Mouse (Mus musculus): ENCODE data around the gene Olfr1249. TPM values are rescaled to one million over a fixed set of nuclear protein-coding genes. Genes with fewer than 3 reads are reported as not detected.
"Not testable (repeated sequence)": the region's sequence is repeated elsewhere in the genome, so short reads cannot be mapped to it uniquely, and the experiment has no call there.

Olfr1249 gene
- polyA plus RNA-seq (2012; ENCODE audit: insufficient read depth, insufficient read length, missing spikeins) = not detected in 2 replicates

DNA sequence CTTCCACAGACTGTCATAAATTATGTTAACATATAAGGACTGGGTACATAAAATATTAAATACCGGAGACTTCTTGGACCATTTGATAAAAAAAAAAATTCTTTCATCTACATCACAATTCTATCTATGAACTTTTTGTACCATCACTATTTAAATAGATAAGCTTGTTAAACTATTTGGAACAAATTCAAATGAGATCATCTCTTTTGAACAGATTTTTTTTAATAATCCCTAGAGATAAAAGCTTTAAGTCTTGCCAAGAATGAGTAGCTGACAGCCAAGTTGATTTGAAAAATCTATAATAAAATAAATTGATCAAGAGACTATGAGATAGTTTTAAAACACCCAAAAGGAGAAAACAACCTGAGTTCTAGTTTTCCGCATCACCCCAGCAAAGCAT lies at the start of gene Olfr1249:
Gene Olfr1249, minus strand, starts transcription at position 101 of the 400 bp plus-strand sequence.
- Histone ChIP-seq H3K4me3 (ENCODE audit: insufficient read depth, low read depth, low read length) (no peak within 1 kb of the TSS), H3K27ac (replicated peaks; ENCODE audit: low read depth, low read length) (no peak within 1 kb of the TSS), H3K4me1 (ENCODE audit: control insufficient read depth, insufficient read depth, insufficient read length, low read length) (no peaks in the 10 kb centered on the region)

- Histone ChIP-seq H3K4me1 (ENCODE audit: control insufficient read depth, insufficient read depth, insufficient read length, low read length) (no peaks in the 10 kb centered on the region), H3K4me3 (ENCODE audit: insufficient read depth, low read depth, low read length) (no peak within 1 kb of the TSS), H3K27ac (replicated peaks; ENCODE audit: low read depth, low read length) (no peak within 1 kb of the TSS)
Measured at GRCm38 (mm10) chr2:89671836-89672235, 37.1 kb upstream of the Olfr1249 start, which contains the start of gene Olfr1251. Gene Olfr1251, minus strand, starts transcription at chr2:89671936.

DNA sequence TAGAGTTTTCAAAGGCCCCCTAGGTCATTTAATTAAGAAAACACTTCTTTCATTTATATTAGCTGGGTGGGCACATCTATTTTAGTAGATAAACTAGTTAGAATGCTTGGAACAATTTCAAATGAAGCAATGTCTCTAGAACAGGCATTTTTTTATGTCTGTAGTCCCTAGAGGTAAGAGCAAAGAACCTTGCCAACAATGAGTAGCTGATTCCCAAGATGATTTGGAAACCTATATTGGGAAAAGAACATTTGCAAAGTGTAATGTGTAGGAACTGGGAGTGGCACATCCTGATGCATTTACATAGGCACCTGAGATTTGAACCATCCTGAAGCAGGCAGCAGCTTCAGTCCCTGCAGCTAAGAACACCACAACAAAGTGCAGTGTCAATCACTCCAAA lies 26.6 kb upstream of the Olfr1249 start, which contains the start of gene Olfr1250:
Gene Olfr1250, minus strand, starts transcription at position 101 of the 400 bp plus-strand sequence.
- Histone ChIP-seq H3K4me3 (ENCODE audit: insufficient read depth, low read depth, low read length) (no peak within 1 kb of the TSS), H3K27ac (replicated peaks; ENCODE audit: low read depth, low read length) (no peak within 1 kb of the TSS), H3K4me1 (ENCODE audit: control insufficient read depth, insufficient read depth, insufficient read length, low read length) (no peaks in the 10 kb centered on the region)

- H3K4me3 ChIP-seq (ENCODE audit: insufficient read depth, low read depth, low read length); H3K27ac ChIP-seq (replicated peaks; ENCODE audit: low read depth, low read length); H3K4me1 ChIP-seq (ENCODE audit: control insufficient read depth, insufficient read depth, insufficient read length, low read length): not testable (repeated sequence)
Measured at GRCm38 (mm10) chr2:89618145-89618544, 16.6 kb downstream of the Olfr1249 start, which contains the start of gene Olfr1248. Gene Olfr1248, minus strand, starts transcription at chr2:89618245.

DNA sequence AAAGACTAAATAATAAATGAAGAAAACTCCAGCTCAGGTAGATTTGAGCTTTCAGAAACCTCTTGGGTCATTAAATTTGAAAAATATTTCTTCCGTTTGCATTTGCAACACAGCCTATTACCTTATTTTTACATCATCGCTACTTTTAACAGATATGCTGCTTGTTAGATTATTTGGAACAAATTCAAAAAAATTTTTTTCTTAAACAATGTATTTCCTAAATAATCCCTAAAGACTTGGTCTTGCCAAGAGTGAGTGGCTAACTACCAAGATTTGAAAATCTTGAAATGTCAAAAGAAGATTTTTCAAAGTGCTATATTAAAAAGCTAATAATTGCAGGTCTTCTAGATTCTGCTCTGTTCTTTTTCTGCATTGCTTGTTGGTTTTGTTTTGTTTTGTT lies 20.8 kb downstream of the Olfr1249 start, which contains the start of gene Olfr1247:
Gene Olfr1247, minus strand, starts transcription at position 101 of the 400 bp plus-strand sequence.
- no peak within 1 kb of the TSS for H3K4me3 ChIP-seq (ENCODE audit: insufficient read depth, low read depth, low read length)
- no peak within 1 kb of the TSS for H3K27ac ChIP-seq (replicated peaks; ENCODE audit: low read depth, low read length)

DNA sequence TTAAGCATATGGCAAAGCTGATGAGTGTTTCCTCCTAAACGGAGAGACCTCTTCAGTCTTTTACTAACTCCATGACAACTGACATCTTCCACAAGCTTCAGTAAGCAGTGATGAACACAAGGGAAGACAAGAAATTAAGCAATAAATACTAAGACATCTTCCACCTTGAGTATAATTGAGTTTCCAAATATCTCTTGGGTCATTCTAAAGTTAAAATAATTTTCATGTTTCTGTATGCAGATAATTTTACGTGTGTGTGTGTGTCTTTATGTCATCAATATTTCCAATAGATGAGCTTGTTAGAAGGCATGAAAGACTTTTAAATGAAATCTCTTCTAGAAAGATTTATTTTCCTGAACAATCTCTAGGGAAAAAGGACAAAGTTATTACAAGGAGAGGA lies 41.7 kb downstream of the Olfr1249 start, which contains the start of gene Olfr1246:
Gene Olfr1246, minus strand, starts transcription at position 101 of the 400 bp plus-strand sequence.
- Histone ChIP-seq H3K4me1 (ENCODE audit: control insufficient read depth, insufficient read depth, insufficient read length, low read length) (no peaks in the 10 kb centered on the region), H3K27ac (replicated peaks; ENCODE audit: low read depth, low read length) (no peak within 1 kb of the TSS)

More for the DNA sequence above, 20.8 kb downstream of the Olfr1249 start, which contains the start of gene Olfr1247:
- no peaks in the 10 kb centered on the region for H3K4me1 ChIP-seq (ENCODE audit: control insufficient read depth, insufficient read depth, insufficient read length, low read length)

More for the DNA sequence above, 41.7 kb downstream of the Olfr1249 start, which contains the start of gene Olfr1246:
- H3K4me3 ChIP-seq (ENCODE audit: insufficient read depth, low read depth, low read length) = no peak within 1 kb of the TSS

Other genes with a start within 250 kb of the Olfr1249 start
- not detected in 2 replicates for gene Olfr1238, start 225.3 kb downstream of the Olfr1249 start, polyA plus RNA-seq (2012; ENCODE audit: insufficient read depth, insufficient read length, missing spikeins)
- gene Olfr1239, start 214.6 kb downstream of the Olfr1249 start, polyA plus RNA-seq (2012; ENCODE audit: insufficient read depth, insufficient read length, missing spikeins) = not detected in 2 replicates
- gene Olfr1240, start 192.0 kb downstream of the Olfr1249 start, polyA plus RNA-seq (2012; ENCODE audit: insufficient read depth, insufficient read length, missing spikeins) = not detected in 2 replicates
- gene Olfr1241, start 147.9 kb downstream of the Olfr1249 start, polyA plus RNA-seq (2012; ENCODE audit: insufficient read depth, insufficient read length, missing spikeins) = not detected in 2 replicates
- gene Olfr1242, start 136.6 kb downstream of the Olfr1249 start, polyA plus RNA-seq (2012; ENCODE audit: insufficient read depth, insufficient read length, missing spikeins) = not detected in 2 replicates
- gene Olfr1243, start 103.5 kb downstream of the Olfr1249 start, polyA plus RNA-seq (2012; ENCODE audit: insufficient read depth, insufficient read length, missing spikeins) = not detected in 2 replicates
- not detected in 2 replicates for gene Olfr1245, start 56.5 kb downstream of the Olfr1249 start, polyA plus RNA-seq (2012; ENCODE audit: insufficient read depth, insufficient read length, missing spikeins)
- not detected in 2 replicates for gene Olfr1246, start 41.8 kb downstream of the Olfr1249 start, polyA plus RNA-seq (2012; ENCODE audit: insufficient read depth, insufficient read length, missing spikeins)
- not detected in 2 replicates for gene Olfr1247, start 20.9 kb downstream of the Olfr1249 start, polyA plus RNA-seq (2012; ENCODE audit: insufficient read depth, insufficient read length, missing spikeins)
- gene Olfr1248, start 16.7 kb downstream of the Olfr1249 start, polyA plus RNA-seq (2012; ENCODE audit: insufficient read depth, insufficient read length, missing spikeins) = not detected in 2 replicates
- not detected in 2 replicates for gene Olfr1250, start 26.5 kb upstream of the Olfr1249 start, polyA plus RNA-seq (2012; ENCODE audit: insufficient read depth, insufficient read length, missing spikeins)
- gene Olfr1251, start 37.0 kb upstream of the Olfr1249 start, polyA plus RNA-seq (2012; ENCODE audit: insufficient read depth, insufficient read length, missing spikeins) = not detected in 2 replicates
- not detected in 2 replicates for gene Olfr1252, start 90.0 kb upstream of the Olfr1249 start, polyA plus RNA-seq (2012; ENCODE audit: insufficient read depth, insufficient read length, missing spikeins)
- gene Olfr1253, start 122.1 kb upstream of the Olfr1249 start, polyA plus RNA-seq (2012; ENCODE audit: insufficient read depth, insufficient read length, missing spikeins) = not detected in 2 replicates
- gene Olfr1254, start 158.6 kb upstream of the Olfr1249 start, polyA plus RNA-seq (2012; ENCODE audit: insufficient read depth, insufficient read length, missing spikeins) = not detected in 2 replicates
- not detected in 2 replicates for gene Olfr1255, start 177.1 kb upstream of the Olfr1249 start, polyA plus RNA-seq (2012; ENCODE audit: insufficient read depth, insufficient read length, missing spikeins)
- not detected in 2 replicates for gene Olfr1256, start 206.6 kb upstream of the Olfr1249 start, polyA plus RNA-seq (2012; ENCODE audit: insufficient read depth, insufficient read length, missing spikeins)
- gene Olfr48, start 213.2 kb upstream of the Olfr1249 start, polyA plus RNA-seq (2012; ENCODE audit: insufficient read depth, insufficient read length, missing spikeins) = not detected in 2 replicates
- not detected in 2 replicates for gene Olfr1257, start 243.5 kb upstream of the Olfr1249 start, polyA plus RNA-seq (2012; ENCODE audit: insufficient read depth, insufficient read length, missing spikeins)

Measured in brown adipose tissue, adult 24 weeks (tissue).